Mouse (Mus musculus): Measurements from ENCODE around the gene Gm7876. TPM values are rescaled to one million over a fixed set of nuclear protein-coding genes. Genes with fewer than 3 reads are reported as not detected.

Gene Gm7876
- not detected in 2 replicates for polyA plus RNA-seq (2012; rRNA removed)

DNA sequence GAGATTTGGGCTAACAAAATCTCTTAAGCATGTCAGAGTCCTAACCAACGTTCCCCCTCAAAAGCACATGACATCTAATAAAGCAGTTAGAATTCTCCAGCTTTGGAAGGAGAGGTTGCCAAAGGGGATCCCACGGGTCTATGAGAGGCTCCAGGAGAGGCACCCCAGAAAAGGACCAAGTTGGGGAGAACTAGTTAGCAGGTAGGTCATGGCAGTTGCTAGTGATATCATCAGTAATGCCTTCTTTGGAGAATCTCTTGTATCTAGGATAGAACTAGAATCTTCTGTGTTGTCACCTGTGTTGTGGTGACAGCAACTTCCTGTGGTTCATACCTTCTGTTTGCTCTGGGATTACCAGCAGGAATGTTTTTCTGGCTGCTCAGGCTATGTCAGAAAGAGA lies at the start of gene Gm7876:
Gene Gm7876 (plus strand): TSS at position 301 of the 400 bp plus-strand sequence.

DNA sequence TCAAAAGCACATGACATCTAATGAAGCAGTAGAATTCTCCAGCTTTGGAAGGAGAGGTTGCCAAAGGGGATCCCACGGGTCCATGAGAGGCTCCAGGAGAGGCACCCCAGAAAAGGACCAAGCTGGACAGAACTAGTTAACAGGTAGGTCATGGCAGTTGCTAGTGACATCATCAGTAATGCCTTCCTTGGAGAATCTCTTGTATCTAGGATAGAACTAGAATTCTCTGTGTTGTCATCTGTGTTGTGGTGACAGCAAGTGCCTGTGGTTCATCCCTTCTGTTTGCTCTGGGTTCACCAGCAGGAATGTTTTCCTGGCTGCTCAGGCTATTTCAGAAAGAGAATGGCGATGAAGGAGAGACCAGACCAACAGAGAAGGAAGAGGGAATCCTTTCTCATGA lies 45.1 kb upstream of the Gm7876 start, which contains the start of gene Gm3239:
Gene Gm3239 (plus strand): TSS at position 301 of the 400 bp plus-strand sequence.

GRCm38 (mm10) chr14:4726038-4726880 lies 17.2 kb downstream of the Gm7876 start, which contains the start of gene Gm3252:
Gm3252 (plus strand) TSS chr14:4726775.

Other genes with a start within 250 kb of the Gm7876 start
- not detected in 2 replicates for gene Gm3182, start 227.5 kb upstream of the Gm7876 start, polyA plus RNA-seq (2012; rRNA removed)
- gene Gm3047, start 153.8 kb upstream of the Gm7876 start, polyA plus RNA-seq (2012; rRNA removed): not detected in 2 replicates
- 0.05 and 0.08 TPM in 2 replicates for gene Gm8159, start 76.9 kb upstream of the Gm7876 start, polyA plus RNA-seq (2012; rRNA removed)
- 0.71 and 0.96 TPM in 2 replicates for gene Gm3239, start 45.0 kb upstream of the Gm7876 start, polyA plus RNA-seq (2012; rRNA removed)
- 4.3 and 4.5 TPM in 2 replicates for gene Gm3252, start 17.5 kb downstream of the Gm7876 start, polyA plus RNA-seq (2012; rRNA removed)
- gene Gm9602, start 67.1 kb downstream of the Gm7876 start, polyA plus RNA-seq (2012; rRNA removed): not detected in 2 replicates
- gene Gm3269, start 128.9 kb downstream of the Gm7876 start, polyA plus RNA-seq (2012; rRNA removed): not detected in 2 replicates
- 3.7 and 4.1 TPM in 2 replicates for gene Gm3264, start 146.3 kb downstream of the Gm7876 start, polyA plus RNA-seq (2012; rRNA removed)
- 0.15 and 0.17 TPM in 2 replicates for gene Gm3278, start 183.2 kb downstream of the Gm7876 start, polyA plus RNA-seq (2012; rRNA removed)